In the genomic region with DNA sequence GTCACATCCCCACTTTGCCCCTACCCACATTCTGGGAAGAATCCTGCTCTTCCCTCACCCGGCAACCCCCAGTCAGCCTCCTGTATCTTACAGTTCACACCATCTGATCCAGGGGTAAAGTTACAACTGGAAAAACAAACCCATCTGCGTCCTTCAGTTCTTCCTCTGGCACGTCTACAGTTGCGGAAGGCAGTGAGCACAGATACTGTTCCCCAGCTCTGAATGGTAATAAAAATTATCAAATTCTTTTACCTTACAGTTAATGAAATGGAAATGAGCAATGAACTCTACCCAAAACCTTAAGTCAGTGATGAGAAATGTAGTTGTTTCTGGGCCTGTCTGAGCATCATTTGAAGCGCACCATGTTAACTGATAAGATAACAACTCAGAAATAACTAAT, we compare ENCODE assay signal across 8 mouse cellular contexts. TPM values are rescaled to one million over a fixed set of nuclear protein-coding genes. Genes with fewer than 3 reads are reported as not detected.
A peak's percentile ranks its signal among the peaks of the same experiment; 100 is the strongest.
DNase-seq lines count a peak whose midpoint lies in the region; ATAC-seq and TF ChIP-seq lines count a peak whose summit lies in the region.

No protein-coding gene starts in this region.

- H3K27me3 ChIP-seq in kidney, embryonic 14.5 days (ENCODE audit: control insufficient read depth, insufficient read depth, low read length) = no peaks in the 10 kb centered on the region
- H3K27me3 ChIP-seq in forebrain, postnatal 0 days (ENCODE audit: insufficient read depth, low read length) = no peaks in the 10 kb centered on the region
- H3K27me3 ChIP-seq in limb, embryonic 14.5 days (ENCODE audit: control insufficient read depth, insufficient read depth, low read length) = no peaks in the 10 kb centered on the region

- TF ChIP-seq CTCF in forebrain, postnatal 0 days (IDR thresholded peaks at IDR 0.05; ENCODE audit: low read depth) = no peak

- WGBS in kidney, embryonic 14.5 days = 37% methylated on average over 5 of the region's 5 CpGs
- WGBS in forebrain, postnatal 0 days = 48% methylated on average over 5 of the region's 5 CpGs
- WGBS in limb, embryonic 14.5 days = 49% methylated on average over 5 of the region's 5 CpGs

- H3K36me3 ChIP-seq in kidney, embryonic 14.5 days (ENCODE audit: control insufficient read depth, insufficient read depth, low read length) = no peaks in the 10 kb centered on the region
- no peaks in the 10 kb centered on the region for H3K36me3 ChIP-seq in forebrain, postnatal 0 days (ENCODE audit: insufficient read depth)
- H3K36me3 ChIP-seq in limb, embryonic 14.5 days (ENCODE audit: control insufficient read depth, insufficient read depth, low read length) = no peaks in the 10 kb centered on the region

- no peak for DNase-seq in kidney, adult 11 months
- peak; percentile 32 for DNase-seq in MN1 (ENCODE audit: low spot score)
- DNase-seq in forebrain, postnatal 0 days = no peak
- DNase-seq in limb, embryonic 14.5 days (ENCODE audit: low spot score) = no peak
- no peak for DNase-seq in urinary bladder, postnatal 4 days (ENCODE audit: low spot score in 2 of 2)
- DNase-seq in adrenal gland, adult 8-10 months = no peak

- peaks cover 9% of the 10 kb centered on the region for H3K9me3 ChIP-seq in kidney, embryonic 14.5 days (ENCODE audit: control insufficient read depth, low read length)
- H3K9me3 ChIP-seq in forebrain, postnatal 0 days (ENCODE audit: low read length) = no peaks in the 10 kb centered on the region
- H3K9me3 ChIP-seq in limb, embryonic 14.5 days (ENCODE audit: control insufficient read depth, low read length) = no peaks in the 10 kb centered on the region

- no peak overlapping the region; the same call in 1 of the 2 replicates for H3K4me2 ChIP-seq in kidney, embryonic 14.5 days (replicated peaks; ENCODE audit: low read depth, low read length)
- H3K4me2 ChIP-seq in forebrain, postnatal 0 days (ENCODE audit: low read depth) = no peak overlapping the region
- H3K4me2 ChIP-seq in limb, embryonic 14.5 days (replicated peaks; ENCODE audit: low read depth, low read length, severe bottlenecking) = no peak overlapping the region

- H3K27ac ChIP-seq in kidney, embryonic 14.5 days (ENCODE audit: low read depth, low read length) = peak overlapping the region; percentile 93
- H3K27ac ChIP-seq in forebrain, postnatal 0 days (ENCODE audit: low read depth, low read length) = peak overlapping the region; percentile 91
- peak overlapping the region; percentile 91 for H3K27ac ChIP-seq in limb, embryonic 14.5 days (replicated peaks; ENCODE audit: low read depth, low read length)

- TF ChIP-seq POLR2A in limb, embryonic 14.5 days (IDR thresholded peaks at IDR 0.05; ENCODE audit: borderline replicate concordance, extremely low read depth, insufficient read depth, insufficient read length) = no peak

- ATAC-seq in kidney, embryonic 14.5 days (ENCODE audit: low FRiP score, low TSS enrichment) = no peak
- no peak for ATAC-seq in forebrain, postnatal 0 days
- no peak for ATAC-seq in limb, embryonic 14.5 days (ENCODE audit: low FRiP score, low read depth)
- ATAC-seq in cerebellum, adult (ENCODE audit: insufficient number of reproducible peaks, low FRiP score, low TSS enrichment) = no peak

- H3K4me1 ChIP-seq in kidney, embryonic 14.5 days (ENCODE audit: control insufficient read depth, insufficient read depth, low read length) = peaks cover 36% of the 10 kb centered on the region
- peaks cover 14% of the 10 kb centered on the region; the same call in 1 of the 2 replicates for H3K4me1 ChIP-seq in forebrain, postnatal 0 days (ENCODE audit: insufficient read depth)
- peaks cover 34% of the 10 kb centered on the region for H3K4me1 ChIP-seq in limb, embryonic 14.5 days (ENCODE audit: control insufficient read depth, insufficient read depth, low read length)

- no peak overlapping the region for H3K9ac ChIP-seq in kidney, embryonic 14.5 days (ENCODE audit: low read depth, low read length)
- H3K9ac ChIP-seq in forebrain, postnatal 0 days = peak overlapping the region; percentile 2; the same call in 1 of the 2 replicates
- no peak overlapping the region for H3K9ac ChIP-seq in limb, embryonic 14.5 days (ENCODE audit: low read depth, low read length, severe bottlenecking)

- H3K4me3 ChIP-seq in kidney, embryonic 14.5 days (ENCODE audit: low read length) = no peak overlapping the region
- no peak overlapping the region for H3K4me3 ChIP-seq in forebrain, postnatal 0 days (ENCODE audit: low read depth, low read length)
- no peak overlapping the region for H3K4me3 ChIP-seq in limb, embryonic 14.5 days (replicated peaks; ENCODE audit: low read length)

RNA-seq across cellular contexts. Expression of a gene that starts 38.1 kb away (rescaled TPM):
- polyA plus RNA-seq in kidney, embryonic 14.5 days (2014; fragmentation: Nextera tagmentation; extraction: Ambion mirVana) = 31.3 and 54.2 TPM in 2 replicates
- total RNA-seq in forebrain, postnatal 0 days (2014; rRNA removed) = 35.0 and 54.8 TPM in 2 replicates
- 12.6 and 23.5 TPM in 2 replicates for polyA plus RNA-seq in forebrain, postnatal 0 days (2015; fragmentation: Nextera tagmentation; extraction: Ambion mirVana)
- 35.7 and 46.3 TPM in 2 replicates for polyA plus RNA-seq in limb, embryonic 14.5 days (2012; rRNA removed)
- 38.4 and 41.8 TPM in 2 replicates for polyA plus RNA-seq in limb, embryonic 14.5 days (2014; fragmentation: Nextera tagmentation; extraction: Ambion mirVana)
- 100 to 1,000 TPM in 2 of 4 experiments, 10 to 100 TPM in 2; 79.2 to 127 (median 99.1) TPM for total RNA-seq in adrenal gland, adult 8-10 months (2022)

RNA-seq across cellular contexts. Expression of a gene that starts 52.5 kb away (rescaled TPM):
- 0.24 and 0.92 TPM in 2 replicates for polyA plus RNA-seq in kidney, embryonic 14.5 days (2014; fragmentation: Nextera tagmentation; extraction: Ambion mirVana)
- total RNA-seq in forebrain, postnatal 0 days (2014; rRNA removed) = 0.29 TPM in 1 of 2 replicates, not detected in the other
- not detected in 2 replicates for polyA plus RNA-seq in forebrain, postnatal 0 days (2015; fragmentation: Nextera tagmentation; extraction: Ambion mirVana)
- 0.08 TPM in 1 of 2 replicates, not detected in the other for polyA plus RNA-seq in limb, embryonic 14.5 days (2012; rRNA removed)
- not detected in 2 replicates for polyA plus RNA-seq in limb, embryonic 14.5 days (2014; fragmentation: Nextera tagmentation; extraction: Ambion mirVana)
- not detected for total RNA-seq in adrenal gland, adult 8-10 months (2022)
